Mouse (Mus musculus): ENCODE results near the gene Pex11g. TPM values are rescaled to one million over a fixed set of nuclear protein-coding genes. Genes with fewer than 3 reads are reported as not detected.

Pex11g gene
- polyA plus RNA-seq, 1 experiment from 2014 or later, result 4.5 TPM

GRCm38 (mm10) chr8:3407417-3407816, 60.1 kb downstream of the Pex11g start:
- H3K4me2 ChIP-seq, result no peak overlapping the region
- no peak overlapping the region for H3K9ac ChIP-seq
- no peaks in the 10 kb centered on the region for H3K4me1 ChIP-seq (replicated peaks)
- no peak overlapping the region for H3K27ac ChIP-seq (replicated peaks)
- H3K27me3 ChIP-seq, result no peaks in the 10 kb centered on the region
- no peak for ATAC-seq (ENCODE audit: low FRiP score, low read depth)
- H3K36me3 ChIP-seq, result no peaks in the 10 kb centered on the region
- WGBS, result 89% methylated on average over 3 of the region's 3 CpGs
- H3K9me3 ChIP-seq, result no peaks in the 10 kb centered on the region
- no peak overlapping the region for H3K4me3 ChIP-seq

Other genes with a start within 250 kb of the Pex11g start
- gene Insr, start 188.1 kb downstream of the Pex11g start, polyA plus RNA-seq (2015; fragmentation: Nextera tagmentation; extraction: Ambion mirVana), result 52.5 and 55.9 TPM in 2 replicates
- gene A430078G23Rik, start 114.3 kb downstream of the Pex11g start, polyA plus RNA-seq (2015; fragmentation: Nextera tagmentation; extraction: Ambion mirVana), result not detected in 2 replicates
- gene Arhgef18, start 74.7 kb downstream of the Pex11g start, polyA plus RNA-seq (2015; fragmentation: Nextera tagmentation; extraction: Ambion mirVana), result 10.3 and 11.5 TPM in 2 replicates
- 0.30 and 0.39 TPM in 2 replicates for gene Tex45, start 3.2 kb upstream of the Pex11g start, polyA plus RNA-seq (2015; fragmentation: Nextera tagmentation; extraction: Ambion mirVana)
- gene Zfp358, start 25.5 kb upstream of the Pex11g start, polyA plus RNA-seq (2015; fragmentation: Nextera tagmentation; extraction: Ambion mirVana), result 64.9 and 72.1 TPM in 2 replicates
- 102 and 125 TPM in 2 replicates for gene Mcoln1, start 32.8 kb upstream of the Pex11g start, polyA plus RNA-seq (2015; fragmentation: Nextera tagmentation; extraction: Ambion mirVana)
- 45.2 and 47.6 TPM in 2 replicates for gene Pnpla6, start 47.7 kb upstream of the Pex11g start, polyA plus RNA-seq (2015; fragmentation: Nextera tagmentation; extraction: Ambion mirVana)
- 0.54 and 0.66 TPM in 2 replicates for gene C330021F23Rik, start 100.3 kb upstream of the Pex11g start, polyA plus RNA-seq (2015; fragmentation: Nextera tagmentation; extraction: Ambion mirVana)
- gene Camsap3, start 119.6 kb upstream of the Pex11g start, polyA plus RNA-seq (2015; fragmentation: Nextera tagmentation; extraction: Ambion mirVana), result 43.3 and 51.7 TPM in 2 replicates
- 46.3 and 49.9 TPM in 2 replicates for gene Xab2, start 153.6 kb upstream of the Pex11g start, polyA plus RNA-seq (2015; fragmentation: Nextera tagmentation; extraction: Ambion mirVana)
- 83.4 and 97.2 TPM in 2 replicates for gene Pet100, start 153.9 kb upstream of the Pex11g start, polyA plus RNA-seq (2015; fragmentation: Nextera tagmentation; extraction: Ambion mirVana)
- 9.5 and 22.9 TPM in 2 replicates for gene Pcp2, start 157.9 kb upstream of the Pex11g start, polyA plus RNA-seq (2015; fragmentation: Nextera tagmentation; extraction: Ambion mirVana)
- gene Stxbp2, start 163.3 kb upstream of the Pex11g start, polyA plus RNA-seq (2015; fragmentation: Nextera tagmentation; extraction: Ambion mirVana), result 38.0 and 45.3 TPM in 2 replicates
- gene Retn, start 188.1 kb upstream of the Pex11g start, polyA plus RNA-seq (2015; fragmentation: Nextera tagmentation; extraction: Ambion mirVana), result 0.42 and 0.78 TPM in 2 replicates
- gene Mcemp1, start 198.1 kb upstream of the Pex11g start, polyA plus RNA-seq (2015; fragmentation: Nextera tagmentation; extraction: Ambion mirVana), result 0.10 and 0.13 TPM in 2 replicates
- gene Fcor, start 204.7 kb upstream of the Pex11g start, polyA plus RNA-seq (2015; fragmentation: Nextera tagmentation; extraction: Ambion mirVana), result 23.7 and 24.9 TPM in 2 replicates
- 60.2 and 62.3 TPM in 2 replicates for gene Trappc5, start 208.6 kb upstream of the Pex11g start, polyA plus RNA-seq (2015; fragmentation: Nextera tagmentation; extraction: Ambion mirVana)
- 0.13 and 0.34 TPM in 2 replicates for gene Fcer2a, start 226.5 kb upstream of the Pex11g start, polyA plus RNA-seq (2015; fragmentation: Nextera tagmentation; extraction: Ambion mirVana)